Mouse (Mus musculus): ENCODE measurements at regions not wholly inside any gene's neighbourhood (a gene's known extent, or its start where the extent isn't known, plus 50 kb on each side); places are given as distances from the start of the nearest gene placed in this dataset.

DNA sequence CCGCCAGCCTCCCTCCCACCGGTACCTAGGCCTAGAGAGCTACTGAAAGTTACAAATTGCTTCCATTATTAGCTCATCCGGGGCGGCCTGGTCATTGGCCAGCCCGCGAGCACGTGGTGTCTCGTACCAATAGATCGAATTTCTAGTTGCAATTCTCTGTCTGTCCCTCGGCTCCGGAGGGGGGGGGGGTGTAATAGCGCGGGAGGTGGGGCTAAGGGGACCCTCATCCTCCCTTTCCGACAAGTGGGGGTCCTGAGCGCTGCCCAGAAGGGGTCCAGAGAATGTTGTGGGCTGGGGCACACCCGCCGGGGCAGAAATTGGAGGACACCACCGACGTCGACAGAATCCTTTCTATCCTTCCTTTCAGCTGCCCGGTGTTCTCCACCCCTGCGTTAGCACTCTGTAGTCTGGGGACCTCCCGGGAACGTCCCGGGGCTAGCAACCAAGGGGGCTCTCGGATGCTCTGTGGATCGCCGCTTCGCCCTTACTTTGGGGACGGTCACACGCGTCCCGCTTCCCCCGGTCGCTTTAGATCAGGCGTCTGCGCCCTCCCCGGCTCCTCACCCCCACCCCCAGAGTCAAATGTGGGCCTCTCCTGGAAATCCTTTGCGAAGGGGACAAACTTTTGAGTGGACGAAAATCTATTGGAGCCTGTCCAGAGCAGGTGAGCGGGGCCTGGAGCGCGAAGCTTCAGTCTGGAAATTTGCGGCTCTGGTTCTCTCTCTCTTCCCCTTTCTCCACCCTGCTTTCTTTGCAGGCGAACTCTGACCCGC, 64.6 kb downstream of the Smug1 start:
- DNase-seq (ENCODE audit: low spot score) = no peak

DNA sequence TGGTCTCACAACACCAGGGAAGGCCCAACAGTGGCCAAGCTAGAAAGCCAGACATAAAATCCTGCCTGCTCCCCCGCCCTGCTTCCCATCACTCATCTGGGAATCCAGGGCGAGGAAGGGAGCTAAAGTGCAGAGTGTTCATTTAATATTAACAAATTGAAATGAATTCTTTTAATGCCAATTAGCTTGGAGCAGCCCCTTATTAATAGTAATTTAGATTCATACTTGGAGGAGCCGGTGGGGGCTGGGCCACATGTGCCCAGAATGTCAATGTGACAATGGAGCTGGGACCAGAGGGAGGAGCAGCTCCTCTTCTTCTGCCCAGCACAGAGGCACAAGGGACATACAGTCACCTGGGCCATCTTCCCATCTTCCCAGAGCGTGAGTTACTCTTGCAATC, 66.8 kb downstream of the Smug1 start:
- DNase-seq (ENCODE audit: low spot score) = no peak

DNA sequence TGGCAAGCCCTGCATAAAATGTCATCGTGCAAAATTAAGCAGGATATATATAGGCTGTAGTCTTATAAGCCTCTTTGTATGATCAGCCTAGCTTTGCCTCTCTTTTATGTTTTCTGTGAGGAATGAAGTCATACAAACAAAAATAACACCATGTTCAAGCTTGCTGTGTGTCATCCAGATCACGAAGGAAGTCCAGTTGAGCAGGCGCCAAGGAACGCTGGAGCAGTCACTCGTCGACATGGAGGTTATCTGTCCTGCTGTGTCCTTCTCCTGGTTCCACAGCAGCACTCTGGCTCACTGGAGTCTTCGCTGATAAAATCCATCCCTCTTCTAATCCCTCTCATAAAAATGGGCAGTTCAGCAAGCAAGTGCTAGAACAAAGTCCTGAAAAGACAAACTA, 72.4 kb downstream of the Smug1 start:
- DNase-seq (ENCODE audit: low spot score) = no peak

DNA sequence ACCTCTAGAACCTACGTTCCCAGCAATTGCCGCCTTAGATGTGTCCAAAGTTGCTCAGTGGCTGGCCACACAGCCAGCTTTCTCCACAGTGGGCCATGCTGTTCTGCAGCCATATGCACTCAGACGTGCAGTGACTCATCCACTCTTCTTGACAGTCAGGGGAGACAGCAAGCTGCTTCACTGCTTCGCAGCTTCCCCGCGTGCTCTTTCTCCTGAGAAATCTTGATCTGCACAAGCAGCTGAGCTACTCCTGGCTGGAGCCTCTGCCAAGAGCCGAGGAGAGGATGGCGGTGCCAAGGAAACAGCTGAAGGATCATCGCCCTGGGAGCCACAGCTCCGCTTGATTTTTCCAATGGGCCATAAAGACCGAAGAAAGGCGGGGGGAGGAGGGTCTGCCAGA, 73.2 kb downstream of the Smug1 start:
- DNase-seq (ENCODE audit: low spot score) = no peak

DNA sequence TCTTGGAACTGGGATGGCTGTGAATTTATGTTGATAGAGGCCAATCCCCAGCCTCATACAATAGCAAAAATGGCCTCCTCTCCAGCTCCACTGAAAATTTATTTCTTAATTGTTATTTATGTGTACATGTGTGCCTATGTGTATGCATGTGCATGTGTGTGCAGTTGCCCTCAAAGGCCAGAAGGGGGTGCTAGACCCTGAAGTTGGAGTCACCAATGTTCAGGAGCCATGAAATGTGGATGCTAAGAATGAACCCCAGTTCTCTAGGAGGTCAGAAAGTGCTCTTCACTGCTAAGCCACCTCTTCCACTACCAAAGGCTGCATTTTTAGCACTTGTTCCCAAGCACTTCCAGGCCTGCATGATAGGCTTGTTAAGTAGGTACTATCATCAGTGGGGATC, 73.8 kb downstream of the Hoxc4 start:
- no peak for DNase-seq (ENCODE audit: low spot score)

DNA sequence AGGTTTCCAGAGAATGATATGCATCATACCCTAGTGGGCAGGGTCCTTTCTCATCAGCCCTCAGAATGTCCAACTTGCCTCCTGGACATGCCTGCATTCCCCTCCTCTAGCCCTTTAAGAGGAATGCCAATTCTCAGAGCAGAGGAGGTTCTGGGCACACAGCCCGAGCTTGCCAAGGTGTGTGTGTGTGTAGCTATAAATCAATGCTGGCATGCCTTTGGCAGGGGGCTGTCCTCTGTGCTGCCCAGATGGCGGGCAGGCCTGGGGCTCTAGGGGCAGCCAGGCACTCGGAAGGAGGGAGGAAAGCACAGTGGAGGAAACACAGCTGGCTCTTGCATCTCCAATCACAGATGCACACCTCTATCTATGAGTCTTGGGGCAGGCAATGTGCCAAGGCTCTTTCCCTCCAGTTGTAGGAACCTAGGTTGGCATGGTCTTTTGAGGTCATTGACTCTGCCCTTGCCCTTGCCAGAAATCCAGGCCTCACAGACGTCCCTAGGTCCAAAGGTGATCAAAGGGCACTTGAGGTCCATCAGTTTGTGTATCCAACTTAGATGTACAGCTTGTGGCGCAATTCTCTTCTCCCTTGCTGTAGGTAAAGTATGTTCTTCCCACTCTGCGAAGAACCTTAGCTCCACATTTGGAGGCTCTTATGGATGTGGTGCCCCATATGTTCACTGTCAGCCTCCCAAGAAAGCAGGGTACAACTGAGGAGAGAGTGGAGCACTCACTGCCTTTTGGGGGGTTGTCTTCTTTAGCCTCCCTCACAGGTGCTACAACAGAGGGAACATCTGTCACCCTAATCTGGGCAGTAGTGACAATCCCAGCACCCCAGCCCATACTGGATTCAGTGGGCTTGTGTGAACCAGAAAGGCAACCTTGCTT, 71.8 kb downstream of the Hoxc4 start:
- no peak for DNase-seq (ENCODE audit: low spot score)

DNA sequence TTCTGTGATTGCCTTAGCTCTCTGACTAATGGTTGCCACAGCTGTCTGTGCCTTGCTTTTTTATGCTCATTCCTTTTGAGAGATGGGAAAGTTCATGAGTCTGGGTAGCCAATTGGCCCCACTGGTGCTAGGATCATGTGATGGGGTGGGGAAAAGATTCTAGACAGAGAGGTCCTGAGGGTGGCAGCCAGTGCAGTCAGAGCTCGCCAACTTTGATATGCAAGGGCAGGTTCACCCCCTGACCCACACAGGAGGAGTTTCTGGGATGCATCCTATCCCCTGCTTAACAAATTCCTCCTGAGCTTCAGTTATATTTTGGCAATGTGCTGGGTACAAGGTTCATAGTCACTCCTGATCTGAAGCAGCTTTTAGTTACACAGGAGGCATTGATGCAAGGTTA, 71.1 kb downstream of the Hoxc4 start:
- DNase-seq (ENCODE audit: low spot score) = no peak

DNA sequence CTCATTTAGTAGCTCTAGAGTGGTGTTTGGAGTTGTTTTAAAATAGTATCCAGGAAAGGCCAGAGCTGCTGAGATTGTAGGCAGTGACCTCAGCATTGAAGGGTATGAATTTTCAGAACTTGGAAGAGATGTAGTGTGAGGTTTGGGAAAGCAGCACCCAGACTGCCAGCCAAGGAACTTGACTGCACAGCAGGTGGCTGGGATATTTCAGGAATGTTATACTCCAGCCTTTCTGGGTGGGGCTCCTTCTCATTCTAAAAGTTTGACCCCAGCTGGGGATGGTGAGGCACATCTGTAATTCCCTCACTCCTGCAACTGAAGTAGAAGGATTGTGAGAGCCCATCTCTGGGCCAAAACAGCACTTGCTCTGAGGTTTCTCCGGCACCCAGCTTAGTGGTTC, 70.7 kb downstream of the Hoxc4 start:
- no peak for DNase-seq (ENCODE audit: low spot score)

DNA sequence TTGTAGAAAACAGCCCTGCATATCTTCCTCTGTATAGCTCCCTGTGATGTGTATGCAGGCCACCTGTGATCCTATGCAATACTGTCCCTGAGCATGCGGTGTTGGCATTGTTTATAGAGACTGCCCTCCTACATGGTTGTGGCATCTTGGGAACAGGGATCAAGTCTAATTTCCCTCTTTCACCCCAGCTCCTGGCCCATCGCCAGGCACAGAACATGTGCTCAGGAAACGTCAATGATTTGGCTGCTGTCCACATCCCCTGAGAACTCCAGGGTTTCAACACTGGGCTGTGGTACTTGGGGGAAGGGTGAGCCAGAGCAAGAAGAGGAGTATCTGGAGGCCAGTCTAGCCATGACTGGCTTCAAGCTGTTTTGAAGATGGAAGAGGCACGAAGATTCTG, 68.5 kb downstream of the Hoxc4 start:
- DNase-seq (ENCODE audit: low spot score) = peak; percentile 88

DNA sequence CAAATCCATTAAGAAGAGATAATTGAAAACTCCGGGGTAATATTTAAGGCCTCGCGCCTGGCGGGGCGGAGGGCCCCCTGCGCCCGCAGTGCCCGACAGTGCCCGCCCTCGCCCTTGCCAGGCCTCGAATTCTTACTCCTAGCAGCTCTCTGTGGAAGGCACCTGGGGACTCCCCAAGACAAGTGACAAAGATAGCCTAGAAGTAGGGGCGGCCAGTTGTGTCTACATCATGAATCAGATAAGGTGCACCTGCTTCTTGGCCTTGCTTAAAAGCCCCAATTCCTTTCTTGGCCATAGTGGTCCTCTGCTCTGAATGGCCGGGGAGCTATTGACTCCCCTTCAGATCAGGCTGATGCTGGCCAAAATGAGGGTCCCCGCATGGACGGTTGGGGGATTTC, 67.9 kb downstream of the Hoxc4 start:
- DNase-seq (ENCODE audit: low spot score) = no peak

Data from adipocyte (in vitro differentiated cells).